Mouse (Mus musculus): ENCODE data around the gene Ccdc33. TPM values are rescaled to one million over a fixed set of nuclear protein-coding genes. Genes with fewer than 3 reads are reported as not detected.
A peak's percentile ranks its signal among the peaks of the same experiment; 100 is the strongest.

Gene Ccdc33
- total RNA-seq (2021) = under 1 TPM; 0.91 to 0.94 TPM
- long read RNA-seq, partial matches to known transcripts = 0 of 2 reads
- long read RNA-seq, other reads (novel, unspliced or antisense) = 1 of 2 reads

- DNase-seq (ENCODE audit: low spot score in 2 of 2) = no peak
Observed at GRCm38 (mm10) chr9:58118671-58119070, at the start of gene Ccdc33. Gene Ccdc33, minus strand, starts transcription at chr9:58118823.

GRCm38 (mm10) chr9:58165779-58166178 is 47.2 kb upstream of the Ccdc33 start:
- DNase-seq (ENCODE audit: low spot score in 2 of 2) = no peak

- DNase-seq (ENCODE audit: low spot score in 2 of 2) = no peak
Observed at GRCm38 (mm10) chr9:58163146-58163545, 44.5 kb upstream of the Ccdc33 start.

DNA sequence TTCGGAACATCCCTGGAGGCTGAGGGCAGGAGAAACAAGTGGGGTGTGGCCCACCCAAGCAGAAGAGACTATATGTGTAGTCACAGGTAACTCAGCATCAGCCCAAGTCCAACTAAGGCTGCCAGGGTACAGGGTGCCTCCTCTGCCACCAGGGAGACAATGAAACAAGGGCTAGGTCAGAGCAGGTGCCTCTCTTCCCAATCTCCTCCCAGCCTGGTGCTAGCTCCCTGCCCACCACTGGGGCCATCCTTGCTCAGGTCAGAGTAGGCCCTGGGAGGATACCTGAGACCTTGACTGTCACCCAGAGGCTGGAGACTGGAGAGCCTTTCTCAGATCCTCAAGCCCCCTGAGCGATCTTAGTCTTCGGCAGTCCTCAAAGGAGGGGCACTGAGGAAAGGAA is 43.5 kb upstream of the Ccdc33 start:
- DNase-seq (ENCODE audit: low spot score in 2 of 2) = no peak

DNA sequence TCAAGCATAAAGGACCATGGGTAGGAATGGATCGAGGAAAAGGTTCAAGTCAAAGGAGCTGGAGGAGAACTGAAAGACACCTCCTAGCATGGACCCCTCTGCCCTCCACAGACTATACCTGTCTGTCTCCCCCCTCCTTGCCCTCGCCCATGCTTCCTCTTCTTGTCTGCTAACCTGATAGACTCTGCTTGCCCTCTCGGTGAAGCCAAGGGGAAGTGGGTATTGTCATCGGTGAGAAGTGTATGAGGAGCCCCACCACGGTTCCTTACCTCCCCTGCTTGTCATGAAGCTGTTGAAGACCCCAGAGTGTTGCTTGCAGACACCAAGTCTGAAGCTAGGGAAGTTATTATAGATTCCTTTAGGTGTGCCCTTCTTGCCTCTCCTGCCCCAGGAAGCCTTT is 41.7 kb upstream of the Ccdc33 start:
- no peak for DNase-seq (ENCODE audit: low spot score in 2 of 2)

- DNase-seq (ENCODE audit: low spot score in 2 of 2) = peak; percentile 51 to 73
Observed at GRCm38 (mm10) chr9:58159855-58160254, 41.2 kb upstream of the Ccdc33 start.

DNA sequence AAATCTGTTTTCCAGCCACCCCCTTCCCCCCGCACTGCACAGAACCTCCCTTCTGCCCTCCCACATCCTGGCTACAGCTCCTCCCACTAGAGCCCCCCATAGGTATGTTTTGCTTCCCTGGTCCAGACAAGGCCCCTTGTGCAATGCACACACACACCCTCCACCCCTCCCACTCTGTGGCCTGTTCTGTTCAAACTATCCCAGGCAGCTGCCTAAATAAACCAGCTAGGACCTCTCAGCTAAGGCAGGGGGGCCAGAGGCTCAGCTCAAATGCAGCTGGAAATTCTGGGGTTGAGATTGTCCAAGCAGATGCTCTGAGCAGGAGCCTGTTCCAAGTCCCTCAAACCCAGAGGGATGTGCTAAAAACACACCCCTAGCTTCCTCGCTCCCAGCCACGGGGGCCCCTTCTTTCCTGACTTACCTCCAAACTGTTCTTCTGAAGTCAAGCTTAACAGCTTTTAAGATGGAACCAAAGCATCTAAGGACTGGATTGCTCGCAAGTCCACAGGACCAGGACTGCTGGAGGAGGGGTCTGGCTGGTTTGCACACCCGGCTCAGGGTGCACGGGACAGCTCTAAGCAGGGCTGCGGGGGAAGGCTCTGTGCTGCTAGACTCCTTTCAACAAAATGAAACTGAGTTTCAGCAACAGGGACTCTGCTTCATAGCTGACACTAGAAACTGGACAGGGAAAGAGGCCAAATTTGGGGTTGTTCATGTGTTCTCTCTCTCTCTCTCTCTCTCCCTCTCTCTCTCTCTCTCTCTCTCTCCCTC is 40.1 kb upstream of the Ccdc33 start:
- DNase-seq (ENCODE audit: low spot score in 2 of 2) = no peak

- no peak for DNase-seq (ENCODE audit: low spot score in 2 of 2)
Observed at GRCm38 (mm10) chr9:58157838-58158237, 39.2 kb upstream of the Ccdc33 start.

DNA sequence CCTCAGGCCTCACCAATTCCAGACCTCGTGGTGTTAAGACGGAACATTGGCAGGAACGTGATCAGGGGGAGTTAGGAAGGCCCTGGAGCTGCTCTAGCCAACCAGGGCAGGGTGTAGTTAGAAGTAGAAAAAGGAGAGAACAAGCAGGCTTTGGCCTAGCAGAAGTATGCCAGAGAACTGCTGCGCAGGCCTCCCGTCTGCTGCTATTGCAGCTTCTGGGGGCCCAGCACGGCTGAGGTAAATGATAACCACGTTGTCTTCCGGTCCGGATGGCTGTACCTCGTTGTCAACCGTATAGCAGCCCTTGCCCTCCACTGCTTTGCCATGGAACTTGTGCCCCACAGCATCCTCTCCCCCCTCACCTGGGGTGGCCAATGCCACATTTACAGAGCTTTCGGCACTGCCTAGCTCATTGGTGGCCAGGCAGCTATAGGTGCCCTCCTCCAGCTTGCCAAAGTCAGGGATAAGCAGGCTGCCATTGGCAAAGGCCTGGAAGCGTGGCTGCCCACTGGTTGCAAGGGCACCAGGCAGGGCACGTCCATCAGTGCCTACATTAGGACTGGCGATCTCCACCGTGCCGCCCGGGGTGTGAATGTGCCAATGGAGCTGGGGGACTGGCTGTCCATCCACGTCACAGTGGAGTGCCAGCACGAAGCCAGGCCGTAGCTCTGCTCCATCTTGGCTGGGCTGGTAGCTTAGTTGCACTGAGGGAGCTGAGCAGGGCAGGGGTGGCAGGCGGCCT is 38.4 kb upstream of the Ccdc33 start:
- no peak for DNase-seq (ENCODE audit: low spot score in 2 of 2)

- no peak for DNase-seq (ENCODE audit: low spot score in 2 of 2)
Observed at GRCm38 (mm10) chr9:58155366-58155765, 36.7 kb upstream of the Ccdc33 start.

DNA sequence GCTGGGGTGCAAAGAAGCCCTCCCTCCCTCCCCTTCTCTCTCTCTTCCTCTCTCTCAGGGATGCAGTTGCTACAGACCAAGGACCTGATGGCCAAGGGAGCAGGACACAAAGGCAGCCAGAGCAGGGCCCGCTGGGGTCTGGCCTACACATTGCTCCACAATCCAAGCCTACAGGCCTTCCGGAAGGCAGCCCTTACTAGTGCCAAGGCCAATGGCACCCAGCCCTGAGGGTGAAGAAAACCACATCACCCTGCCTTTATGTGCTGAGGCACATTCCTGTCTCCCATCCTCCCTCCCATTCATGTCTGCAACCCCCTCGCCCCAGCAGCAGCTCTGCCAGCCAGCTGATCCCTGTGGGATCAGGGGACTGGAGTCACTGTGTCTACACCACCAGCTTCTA is 34.5 kb upstream of the Ccdc33 start:
- no peak for DNase-seq (ENCODE audit: low spot score in 2 of 2)

GRCm38 (mm10) chr9:58150733-58151361 is 32.2 kb upstream of the Ccdc33 start:
- no peak for DNase-seq (ENCODE audit: low spot score in 2 of 2)

- DNase-seq (ENCODE audit: low spot score in 2 of 2) = no peak
Observed at GRCm38 (mm10) chr9:58148806-58149205, 30.2 kb upstream of the Ccdc33 start.

DNA sequence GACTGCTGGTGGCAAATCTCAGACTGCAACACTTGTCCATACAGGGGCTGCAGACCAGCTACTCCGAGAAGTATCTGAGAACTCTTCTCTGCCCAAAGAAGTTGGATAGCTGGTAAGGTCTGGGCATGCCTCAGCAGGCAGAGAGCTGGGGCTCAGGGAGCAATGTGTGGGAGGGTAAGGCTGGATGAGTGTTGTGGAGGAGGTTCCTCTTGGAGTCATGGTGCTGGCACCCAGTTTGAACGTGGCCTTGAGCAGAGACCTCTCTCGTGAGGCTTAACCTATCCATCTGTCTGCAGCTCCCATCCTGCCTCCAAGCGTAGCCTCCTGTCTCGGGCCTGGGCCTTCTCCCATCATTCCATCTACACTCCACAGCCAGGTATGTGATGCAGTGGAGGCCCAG is 26.8 kb upstream of the Ccdc33 start:
- no peak for DNase-seq (ENCODE audit: low spot score in 2 of 2)

DNA sequence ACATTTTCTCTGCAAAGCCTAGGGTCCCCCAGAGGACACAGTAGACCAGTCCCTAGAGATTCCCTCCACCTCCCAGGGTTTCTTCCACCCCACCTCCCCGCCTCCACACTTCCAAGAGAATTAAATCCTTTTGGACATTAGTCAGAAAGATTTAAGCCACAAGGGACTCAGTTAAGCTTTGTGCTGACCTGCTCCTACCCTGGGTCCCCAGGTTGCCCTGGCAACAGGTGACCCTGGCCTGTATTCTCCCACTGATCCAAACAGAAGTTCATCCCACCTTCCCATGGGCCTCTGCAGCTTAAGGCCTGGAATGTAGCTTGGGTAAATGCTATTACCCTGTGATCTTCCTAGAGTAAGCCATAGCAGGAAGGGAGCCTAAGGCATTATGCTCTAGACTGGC is 26.0 kb upstream of the Ccdc33 start:
- no peak for DNase-seq (ENCODE audit: low spot score in 2 of 2)

GRCm38 (mm10) chr9:58143419-58143818 is 24.8 kb upstream of the Ccdc33 start:
- DNase-seq (ENCODE audit: low spot score in 2 of 2) = no peak

DNA sequence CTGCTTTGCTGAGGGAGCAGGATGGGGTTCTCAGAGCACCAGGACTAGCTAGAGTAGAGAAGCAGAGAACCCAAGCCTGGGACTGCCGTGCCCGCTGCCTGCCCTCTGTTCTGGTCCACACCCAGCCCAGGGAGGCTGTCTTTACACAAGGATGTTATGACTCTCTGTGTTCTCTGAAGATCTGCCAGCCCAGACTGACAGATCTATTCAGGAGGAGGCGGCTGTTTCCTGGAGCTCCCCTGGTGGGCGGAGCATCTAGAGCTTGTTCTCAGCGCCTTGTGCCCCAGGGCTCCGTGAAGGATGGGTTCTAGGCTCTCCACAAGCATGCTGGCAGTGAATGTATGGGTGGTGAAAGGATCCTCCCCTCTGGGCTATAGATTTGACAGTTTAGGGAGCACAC is 21.3 kb upstream of the Ccdc33 start:
- DNase-seq (ENCODE audit: low spot score in 2 of 2) = peak; percentile 47 to 79

DNA sequence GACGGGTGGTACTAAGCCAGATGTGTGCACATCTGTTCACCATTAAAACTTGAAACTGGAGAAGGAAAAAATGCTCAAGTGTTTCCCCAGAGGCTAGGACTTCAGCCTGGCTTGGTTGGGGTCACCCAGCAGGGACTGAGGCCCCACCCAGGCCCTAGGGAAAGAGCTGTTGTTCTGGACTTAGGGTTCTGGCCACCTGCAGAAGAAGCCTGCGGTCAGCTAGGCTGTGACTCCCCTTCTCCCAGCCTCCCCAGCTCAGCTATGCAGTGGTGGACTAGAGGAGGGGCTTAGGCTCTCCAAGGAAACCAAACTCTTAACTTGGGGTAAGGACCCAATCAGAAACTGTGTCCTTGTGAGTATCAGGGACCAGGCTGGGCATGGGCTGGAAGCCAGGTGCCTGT is 17.3 kb upstream of the Ccdc33 start:
- DNase-seq (ENCODE audit: low spot score in 2 of 2) = no peak

GRCm38 (mm10) chr9:58134906-58135305 is 16.3 kb upstream of the Ccdc33 start:
- no peak for DNase-seq (ENCODE audit: low spot score in 2 of 2)

- no peak for DNase-seq (ENCODE audit: low spot score in 2 of 2)
Observed at GRCm38 (mm10) chr9:58133893-58134884, 15.6 kb upstream of the Ccdc33 start.

DNA sequence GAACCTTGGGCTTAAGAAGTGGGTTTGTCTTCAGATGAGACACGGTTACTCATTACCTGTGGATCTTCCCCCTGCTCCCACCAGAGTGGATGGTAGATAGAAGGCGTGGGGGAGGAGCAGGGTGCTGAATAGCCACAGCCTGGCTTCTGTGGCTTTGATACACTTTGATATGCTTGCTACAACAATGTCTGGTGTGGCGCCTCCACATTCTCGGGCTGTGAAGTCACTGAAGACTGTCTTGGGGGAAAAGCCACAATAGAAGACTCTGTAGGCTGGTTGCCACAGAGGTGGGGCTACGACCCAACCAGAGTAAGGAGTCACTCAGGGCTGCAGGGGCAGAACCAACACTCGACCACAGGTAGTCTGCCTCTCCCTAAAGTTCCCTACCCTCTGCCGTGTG is 13.1 kb upstream of the Ccdc33 start:
- DNase-seq (ENCODE audit: low spot score in 2 of 2) = no peak
